20 mouse cellular contexts compared by ENCODE assay signal in genomic region chr17:56024476-56024875, GRCm38 (mm10). TPM values are rescaled to one million over a fixed set of nuclear protein-coding genes. Genes with fewer than 3 reads are reported as not detected.
A peak's percentile ranks its signal among the peaks of the same experiment; 100 is the strongest.
DNase-seq lines count a peak whose midpoint lies in the region; ATAC-seq lines count a peak whose summit lies in the region.
"Had no signal": no experiment of that assay in that cellular context is flagged by ENCODE, and none has a peak within 500 bp of the region (broad histone marks: within the 10 kb centered on the region; RNA-seq: fewer than 3 reads in every experiment).

No protein-coding gene starts in this region.

- no peaks in the 10 kb centered on the region for H3K9me3 ChIP-seq in heart, embryonic 10.5 days
- no peaks in the 10 kb centered on the region for H3K9me3 ChIP-seq in limb, embryonic 12.5 days
- no peaks in the 10 kb centered on the region for H3K9me3 ChIP-seq in limb, embryonic 10.5 days (replicated peaks)
- H3K9me3 ChIP-seq: forebrain, embryonic 12.5 days; hindbrain, embryonic 10.5 days; limb, embryonic 13.5 days had no signal

- ATAC-seq in limb, embryonic 12.5 days (ENCODE audit: insufficient number of reproducible peaks, insufficient read depth, low FRiP score, low TSS enrichment, low read depth): no peak
- ATAC-seq: liver, postnatal 0 days; midbrain, embryonic 16.5 days had no signal

- peaks cover 100% of the 10 kb centered on the region for H3K79me2 ChIP-seq in macrophage (ENCODE audit: inconsistent target)

- intact Hi-C loops in heart, postnatal 10 days (cut with DNase I): no loop called here

- no peak overlapping the region for H3K4me3 ChIP-seq in heart, embryonic 10.5 days
- no peak overlapping the region for H3K4me3 ChIP-seq in limb, embryonic 12.5 days (replicated peaks)
- no peak overlapping the region for H3K4me3 ChIP-seq in limb, embryonic 10.5 days
- H3K4me3 ChIP-seq in macrophage (ENCODE audit: inconsistent target): no peak overlapping the region
- H3K4me3 ChIP-seq: forebrain, embryonic 12.5 days; hindbrain, embryonic 10.5 days; limb, embryonic 13.5 days had no signal

- peak; percentile 28 for DNase-seq in cerebellum, adult 11-12 months
- no peak for DNase-seq in cerebellum, postnatal 25 days
- no peak for DNase-seq in heart, embryonic 10.5 days (ENCODE audit: low spot score)
- DNase-seq in heart, postnatal 10 days: no peak
- no peak for DNase-seq in limb, embryonic 10.5 days (ENCODE audit: low spot score)
- DNase-seq in right cerebral cortex, postnatal 4 days: no peak
- DNase-seq: cerebellum, postnatal 36 days; gastrocnemius, postnatal 14 days; kidney, adult 18-20 months; liver, postnatal 0 days; lung, postnatal 10 days; right cerebral cortex, postnatal 25 days had no signal

- no peak overlapping the region for H3K9ac ChIP-seq in limb, embryonic 12.5 days (replicated peaks)
- H3K9ac ChIP-seq: forebrain, embryonic 12.5 days; limb, embryonic 13.5 days; liver, postnatal 0 days had no signal

- 52% methylated on average over 2 of the region's 2 CpGs for WGBS in heart, embryonic 10.5 days
- WGBS in limb, embryonic 12.5 days: 71% methylated on average over 2 of the region's 2 CpGs
- WGBS in limb, embryonic 10.5 days: 78% methylated on average over 2 of the region's 2 CpGs
- 68% methylated on average over 2 of the region's 2 CpGs for WGBS in macrophage (ENCODE audit: missing documents)

- H3K27ac ChIP-seq in heart, embryonic 10.5 days: peak overlapping the region; percentile 42; the same call in 1 of the 2 replicates
- 0 out of 2 replicates have a peak overlapping the region, but pooled peaks have one; percentile 23 for H3K27ac ChIP-seq in limb, embryonic 12.5 days
- no peak overlapping the region for H3K27ac ChIP-seq in limb, embryonic 10.5 days
- peak overlapping the region; percentile 98 for H3K27ac ChIP-seq in macrophage
- H3K27ac ChIP-seq: forebrain, embryonic 12.5 days; hindbrain, embryonic 10.5 days; limb, embryonic 13.5 days had no signal

- peaks cover 81% of the 10 kb centered on the region for H3K4me1 ChIP-seq in heart, embryonic 10.5 days
- peaks cover 18% of the 10 kb centered on the region; the same call in 1 of the 2 replicates for H3K4me1 ChIP-seq in limb, embryonic 12.5 days (replicated peaks)
- peaks cover 39% of the 10 kb centered on the region for H3K4me1 ChIP-seq in limb, embryonic 10.5 days

- H3K36me3 ChIP-seq in heart, embryonic 10.5 days: peaks cover 36% of the 10 kb centered on the region
- peaks cover 88% of the 10 kb centered on the region for H3K36me3 ChIP-seq in limb, embryonic 12.5 days
- H3K36me3 ChIP-seq in limb, embryonic 10.5 days: peaks cover 78% of the 10 kb centered on the region
- H3K36me3 ChIP-seq in macrophage (ENCODE audit: inconsistent target): peaks cover 11% of the 10 kb centered on the region; the same call in 1 of the 2 replicates

- H3K4me2 ChIP-seq in limb, embryonic 12.5 days: no peak overlapping the region
- H3K4me2 ChIP-seq: forebrain, embryonic 12.5 days; limb, embryonic 13.5 days had no signal

- H3K27me3 ChIP-seq in heart, embryonic 10.5 days (ENCODE audit: insufficient read depth, poor library complexity, severe bottlenecking): no peaks in the 10 kb centered on the region
- no peaks in the 10 kb centered on the region for H3K27me3 ChIP-seq in limb, embryonic 12.5 days
- H3K27me3 ChIP-seq in limb, embryonic 10.5 days (ENCODE audit: low read depth, poor library complexity, severe bottlenecking): no peaks in the 10 kb centered on the region
- H3K27me3 ChIP-seq: forebrain, embryonic 12.5 days; limb, embryonic 13.5 days had no signal

RNA-seq across cellular contexts. Expression of gene Sh3gl1, which starts 12.0 kb away (rescaled TPM):
- polyA plus RNA-seq in heart, embryonic 10.5 days (2016; fragmentation: Nextera tagmentation; extraction: Ambion mirVana): 117 and 155 TPM in 2 replicates
- 10 to 100 TPM; 32.0 to 33.9 TPM for total RNA-seq in heart, postnatal 10 days (2021)
- polyA plus RNA-seq in limb, embryonic 12.5 days (2016; fragmentation: Nextera tagmentation; extraction: Ambion mirVana): 171 and 175 TPM in 2 replicates
- polyA plus RNA-seq in limb, embryonic 10.5 days (2016; fragmentation: Nextera tagmentation; extraction: Ambion mirVana): 181 and 187 TPM in 2 replicates
- 100 to 1,000 TPM in 25 of 26 experiments, 10 to 100 TPM in 1; 94.5 to 340 (median 169) TPM for total RNA-seq in macrophage (2018; cell fraction: chromatin; rRNA removed)
- total RNA-seq in macrophage (2018; cell fraction: cytosol; rRNA removed): 10 to 100 TPM; 31.1 to 80.6 (median 57.8) TPM
- 100 to 1,000 TPM in 14 of 26 experiments, 10 to 100 TPM in 12; 48.9 to 325 (median 105) TPM for total RNA-seq in macrophage (2018; cell fraction: nucleus; rRNA removed)
- polyA plus RNA-seq in macrophage (2018): 33.5 to 87.9 TPM (median 87.4 TPM) in 3 replicates

RNA-seq across cellular contexts. Expression of gene Chaf1a, which starts 15.8 kb away (rescaled TPM):
- 24.0 and 30.0 TPM in 2 replicates for polyA plus RNA-seq in heart, embryonic 10.5 days (2016; fragmentation: Nextera tagmentation; extraction: Ambion mirVana)
- 1 to 10 TPM; 5.2 to 6.3 TPM for total RNA-seq in heart, postnatal 10 days (2021)
- polyA plus RNA-seq in limb, embryonic 12.5 days (2016; fragmentation: Nextera tagmentation; extraction: Ambion mirVana): 48.8 and 51.2 TPM in 2 replicates
- 54.7 and 60.2 TPM in 2 replicates for polyA plus RNA-seq in limb, embryonic 10.5 days (2016; fragmentation: Nextera tagmentation; extraction: Ambion mirVana)
- 10 to 100 TPM in 3 of 26 experiments, 1 to 10 TPM in 23; 1.3 to 12.4 (median 5.2) TPM for total RNA-seq in macrophage (2018; cell fraction: chromatin; rRNA removed)
- total RNA-seq in macrophage (2018; cell fraction: cytosol; rRNA removed): 1 to 10 TPM; 1.3 to 6.7 (median 3.3) TPM
- 10 to 100 TPM in 2 of 26 experiments, 1 to 10 TPM in 24; 1.6 to 28.4 (median 4.3) TPM for total RNA-seq in macrophage (2018; cell fraction: nucleus; rRNA removed)
- polyA plus RNA-seq in macrophage (2018): 2.5 to 17.1 TPM (median 6.2 TPM) in 3 replicates

RNA-seq across cellular contexts. Expression of gene Mpnd, which starts 19.0 kb away (rescaled TPM):
- 69.5 and 111 TPM in 2 replicates for polyA plus RNA-seq in heart, embryonic 10.5 days (2016; fragmentation: Nextera tagmentation; extraction: Ambion mirVana)
- 10 to 100 TPM; 47.4 to 50.1 TPM for total RNA-seq in heart, postnatal 10 days (2021)
- 165 and 169 TPM in 2 replicates for polyA plus RNA-seq in limb, embryonic 12.5 days (2016; fragmentation: Nextera tagmentation; extraction: Ambion mirVana)
- polyA plus RNA-seq in limb, embryonic 10.5 days (2016; fragmentation: Nextera tagmentation; extraction: Ambion mirVana): 115 and 130 TPM in 2 replicates
- 100 to 1,000 TPM in 3 of 26 experiments, 10 to 100 TPM in 23; 29.5 to 116 (median 76.4) TPM for total RNA-seq in macrophage (2018; cell fraction: chromatin; rRNA removed)
- 10 to 100 TPM; 30.0 to 50.6 (median 39.5) TPM for total RNA-seq in macrophage (2018; cell fraction: cytosol; rRNA removed)
- total RNA-seq in macrophage (2018; cell fraction: nucleus; rRNA removed): 10 to 100 TPM; 26.4 to 93.3 (median 45.4) TPM
- 31.2 to 42.2 TPM (median 38.7 TPM) in 3 replicates for polyA plus RNA-seq in macrophage (2018)

RNA-seq across cellular contexts. Expression of gene Stap2, which starts 19.1 kb away (rescaled TPM):
- 7.7 and 8.0 TPM in 2 replicates for polyA plus RNA-seq in heart, embryonic 10.5 days (2016; fragmentation: Nextera tagmentation; extraction: Ambion mirVana)
- total RNA-seq in heart, postnatal 10 days (2021): 10 to 100 TPM; 17.8 to 18.8 TPM
- 7.2 and 9.2 TPM in 2 replicates for polyA plus RNA-seq in limb, embryonic 12.5 days (2016; fragmentation: Nextera tagmentation; extraction: Ambion mirVana)
- 6.4 and 7.3 TPM in 2 replicates for polyA plus RNA-seq in limb, embryonic 10.5 days (2016; fragmentation: Nextera tagmentation; extraction: Ambion mirVana)
- 1 to 10 TPM; 1.1 to 4.3 (median 1.8) TPM for total RNA-seq in macrophage (2018; cell fraction: chromatin; rRNA removed)
- total RNA-seq in macrophage (2018; cell fraction: cytosol; rRNA removed): under 1 TPM in 23 of 26 experiments, not detected in 3; 0.07 to 0.38 (median 0.18) TPM
- total RNA-seq in macrophage (2018; cell fraction: nucleus; rRNA removed): 1 to 10 TPM in 20 of 26 experiments, under 1 TPM in 6; 0.33 to 3.4 (median 1.4) TPM
- 0.22 to 0.28 TPM in 2 of 3 replicates, not detected in the other for polyA plus RNA-seq in macrophage (2018)
- total RNA-seq: megakaryocyte-erythroid progenitor cell, adult 5-6 weeks had no signal

RNA-seq across cellular contexts. Expression of gene Fsd1, which starts 38.2 kb away (rescaled TPM):
- 8.4 and 23.2 TPM in 2 replicates for polyA plus RNA-seq in heart, embryonic 10.5 days (2016; fragmentation: Nextera tagmentation; extraction: Ambion mirVana)
- total RNA-seq in heart, postnatal 10 days (2021): under 1 TPM in 1 of 2 experiments, not detected in 1; 0.31 TPM
- 42.4 and 43.2 TPM in 2 replicates for polyA plus RNA-seq in limb, embryonic 12.5 days (2016; fragmentation: Nextera tagmentation; extraction: Ambion mirVana)
- polyA plus RNA-seq in limb, embryonic 10.5 days (2016; fragmentation: Nextera tagmentation; extraction: Ambion mirVana): 44.0 and 56.6 TPM in 2 replicates
- 1 to 10 TPM in 1 of 26 experiments, not detected in 25; 1.2 TPM for total RNA-seq in macrophage (2018; cell fraction: chromatin; rRNA removed)
- not detected for total RNA-seq in macrophage (2018; cell fraction: cytosol; rRNA removed)
- total RNA-seq in macrophage (2018; cell fraction: nucleus; rRNA removed): not detected
- not detected in 3 replicates for polyA plus RNA-seq in macrophage (2018)
- total RNA-seq: megakaryocyte-erythroid progenitor cell, adult 5-6 weeks; MEL had no signal
- polyA plus RNA-seq: liver, postnatal 0 days had no signal
